Mouse (Mus musculus) forebrain, embryonic 15.5 days (tissue): Measurements from ENCODE around the gene Plk2. TPM values are rescaled to one million over a fixed set of nuclear protein-coding genes. Genes with fewer than 3 reads are reported as not detected.
A peak's percentile ranks its signal among the peaks of the same experiment; 100 is the strongest.
"Not testable (repeated sequence)": the region's sequence is repeated elsewhere in the genome, so short reads cannot be mapped to it uniquely, and the experiment has no call there.

ENCODE experiments used
- ATAC-seq: fragments of 200-750 bp; cut with Nextera tagmentation; replicated peaks from 2 replicates; pipeline ENCODE4 v1.8.0; 2017; ENCODE audit warnings: mild to moderate bottlenecking, moderate TSS enrichment, moderate library complexity
- H3K27ac ChIP-seq: fragments of 300-500 bp; sonication (generic); replicated peaks from 2 replicates; pipeline ENCODE4 v1.5.1; 2015; ENCODE audit warnings: mild to moderate bottlenecking, inconsistent platforms
- H3K27me3 ChIP-seq: fragments of 300-500 bp; sonication (generic); 2 replicates; pipeline ENCODE4 v1.6.1; 2015; ENCODE audit warnings: inconsistent platforms
- H3K36me3 ChIP-seq: fragments of 300-500 bp; sonication (generic); 2 replicates; pipeline ENCODE4 v1.6.1; 2015; ENCODE audit warnings: mild to moderate bottlenecking, inconsistent platforms
- H3K4me1 ChIP-seq: fragments of 300-500 bp; sonication (generic); 2 replicates; pipeline ENCODE4 v1.6.1; 2015; ENCODE audit warnings: inconsistent platforms
- H3K4me2 ChIP-seq: fragments of 300-500 bp; sonication (generic); replicated peaks from 2 replicates; pipeline ENCODE4 v1.6.1; 2015; ENCODE audit warnings: mild to moderate bottlenecking, inconsistent platforms
- H3K4me3 ChIP-seq: fragments of 300-500 bp; sonication (generic); 2 replicates; pipeline ENCODE4 v1.5.1; 2015; ENCODE audit warnings: mild to moderate bottlenecking, inconsistent platforms
- H3K9ac ChIP-seq: fragments of 300-500 bp; sonication (generic); replicated peaks from 2 replicates; pipeline ENCODE4 v1.6.1; 2015; ENCODE audit warnings: mild to moderate bottlenecking, inconsistent platforms
- H3K9me3 ChIP-seq: fragments of 300-500 bp; sonication (generic); 2 replicates; pipeline ENCODE4 v1.6.1; 2016; ENCODE audit warnings: inconsistent platforms
- WGBS: fragments of 180-500 bp; shearing (Covaris S2); methylation state at CpG from one replicate; pipeline ENCODE4 v1.1.7; 2015; ENCODE audit warnings: mixed read lengths; 5-methylcytosine and 5-hydroxymethylcytosine counted together
- polyA plus RNA-seq: library from polyadenylated mRNA; unstranded; fragments of >200 nt; fragmentation: Nextera tagmentation; extraction: Ambion mirVana; gene quantifications from 2 replicates; pipeline ENCODE4 v1.2.1, GENCODE M21; 2015

Plk2 gene
- polyA plus RNA-seq: 177 and 183 TPM in 2 replicates

- no peaks in the 10 kb centered on the region for H3K27me3 ChIP-seq
- peak within 1 kb of the TSS; percentile 81 for H3K9ac ChIP-seq
- peaks cover 16% of the 10 kb centered on the region for H3K4me1 ChIP-seq
- H3K27ac ChIP-seq: peak within 1 kb of the TSS; percentile 84
- H3K4me3 ChIP-seq: peak within 1 kb of the TSS; percentile 65
- under 1% methylated on average over 71 of the region's 71 CpGs for WGBS
- H3K9me3 ChIP-seq: no peaks in the 10 kb centered on the region
- H3K4me2 ChIP-seq: peak within 1 kb of the TSS; percentile 96
- ATAC-seq: peak; percentile 96
- peaks cover 20% of the 10 kb centered on the region for H3K36me3 ChIP-seq
Observed at GRCm38 (mm10) chr13:110394291-110395178, at the start of gene Plk2. Plk2 (plus strand) TSS chr13:110395046.

GRCm38 (mm10) chr13:110346707-110347106 is 48.1 kb upstream of the Plk2 start:
- no peaks in the 10 kb centered on the region for H3K9me3 ChIP-seq
- ATAC-seq: no peak; the same call in 1 of the 2 replicates
- no peak overlapping the region for H3K27ac ChIP-seq
- H3K36me3 ChIP-seq: no peaks in the 10 kb centered on the region
- H3K4me3 ChIP-seq: no peak overlapping the region
- H3K4me2 ChIP-seq: no peak overlapping the region
- H3K27me3 ChIP-seq: no peaks in the 10 kb centered on the region
- 25% methylated on average over 7 of the region's 7 CpGs for WGBS
- no peak overlapping the region for H3K9ac ChIP-seq
- H3K4me1 ChIP-seq: peaks cover 4% of the 10 kb centered on the region; the same call in 1 of the 2 replicates

GRCm38 (mm10) chr13:110351051-110351450 is 43.8 kb upstream of the Plk2 start:
- no peak overlapping the region for H3K4me3 ChIP-seq
- H3K9me3 ChIP-seq: no peaks in the 10 kb centered on the region
- ATAC-seq: no peak
- 87% methylated on average over 6 of the region's 6 CpGs for WGBS
- H3K4me1 ChIP-seq: no peaks in the 10 kb centered on the region
- no peak overlapping the region for H3K9ac ChIP-seq
- H3K27me3 ChIP-seq: no peaks in the 10 kb centered on the region
- no peak overlapping the region for H3K27ac ChIP-seq
- no peak overlapping the region for H3K4me2 ChIP-seq
- no peaks in the 10 kb centered on the region for H3K36me3 ChIP-seq

- H3K4me2 ChIP-seq: no peak within 1 kb of the TSS
- H3K4me1 ChIP-seq: no peaks in the 10 kb centered on the region
- no peaks in the 10 kb centered on the region for H3K27me3 ChIP-seq
- no peak within 1 kb of the TSS for H3K27ac ChIP-seq
- no peak within 1 kb of the TSS for H3K9ac ChIP-seq
- no peaks in the 10 kb centered on the region for H3K9me3 ChIP-seq
- H3K36me3 ChIP-seq: no peaks in the 10 kb centered on the region
- WGBS: 88% methylated on average over 2 of the region's 2 CpGs
- no peak for ATAC-seq
- no peak within 1 kb of the TSS for H3K4me3 ChIP-seq
Observed at GRCm38 (mm10) chr13:110356941-110357340, 37.9 kb upstream of the Plk2 start, which contains the start of gene Gapt. Gapt (minus strand) TSS chr13:110357199.

GRCm38 (mm10) chr13:110363722-110364121 is 31.1 kb upstream of the Plk2 start:
- no peaks in the 10 kb centered on the region for H3K27me3 ChIP-seq
- WGBS: 85% methylated on average over 6 of the region's 6 CpGs
- H3K9me3 ChIP-seq: no peaks in the 10 kb centered on the region
- H3K4me1 ChIP-seq: no peaks in the 10 kb centered on the region
- no peak overlapping the region for H3K4me3 ChIP-seq
- no peak overlapping the region for H3K27ac ChIP-seq
- ATAC-seq: no peak
- H3K36me3 ChIP-seq: no peaks in the 10 kb centered on the region
- no peak overlapping the region for H3K9ac ChIP-seq
- no peak overlapping the region for H3K4me2 ChIP-seq

GRCm38 (mm10) chr13:110366477-110366876 is 28.4 kb upstream of the Plk2 start:
- Histone ChIP-seq H3K4me2 (no peak overlapping the region), H3K36me3 (no peaks in the 10 kb centered on the region), H3K27me3 (no peaks in the 10 kb centered on the region), H3K27ac (no peak overlapping the region), H3K9ac (no peak overlapping the region), H3K4me3 (no peak overlapping the region), H3K4me1 (no peaks in the 10 kb centered on the region), H3K9me3 (no peaks in the 10 kb centered on the region)
- no peak for ATAC-seq
- 94% methylated on average over 3 of the region's 3 CpGs for WGBS

GRCm38 (mm10) chr13:110367961-110368555 is 26.8 kb upstream of the Plk2 start:
- Histone ChIP-seq H3K27ac (no peak overlapping the region), H3K4me2 (no peak overlapping the region), H3K4me1 (no peaks in the 10 kb centered on the region), H3K9me3 (no peaks in the 10 kb centered on the region), H3K4me3 (no peak overlapping the region), H3K27me3 (no peaks in the 10 kb centered on the region), H3K9ac (no peak overlapping the region), H3K36me3 (no peaks in the 10 kb centered on the region)
- 94% methylated on average over 3 of the region's 3 CpGs for WGBS
- peak; percentile 46; the same call in 1 of the 2 replicates for ATAC-seq

GRCm38 (mm10) chr13:110368556-110369040 is 26.2 kb upstream of the Plk2 start:
- not testable (repeated sequence) for H3K36me3 ChIP-seq, H3K4me2 ChIP-seq, H3K4me3 ChIP-seq, H3K27ac ChIP-seq, H3K9ac ChIP-seq, H3K9me3 ChIP-seq, H3K4me1 ChIP-seq, H3K27me3 ChIP-seq
- 58% methylated on average over 6 of the region's 6 CpGs for WGBS
- ATAC-seq: peak; percentile 75

- WGBS: 100% methylated on average over 1 of the region's 1 CpGs
- ATAC-seq: 0 out of 2 replicates have a peak, but pooled peaks have one; percentile 9
Observed at GRCm38 (mm10) chr13:110369673-110370072, 25.2 kb upstream of the Plk2 start.

GRCm38 (mm10) chr13:110382447-110382901 is 12.4 kb upstream of the Plk2 start:
- H3K36me3 ChIP-seq: no peaks in the 10 kb centered on the region
- H3K4me1 ChIP-seq: no peaks in the 10 kb centered on the region
- 18% methylated on average over 5 of the region's 5 CpGs for WGBS
- peak; percentile 71; the same call in 1 of the 2 replicates for ATAC-seq
- H3K4me2 ChIP-seq: no peak overlapping the region
- no peak overlapping the region for H3K27ac ChIP-seq
- H3K9me3 ChIP-seq: no peaks in the 10 kb centered on the region
- H3K4me3 ChIP-seq: no peak overlapping the region
- no peak overlapping the region for H3K9ac ChIP-seq
- H3K27me3 ChIP-seq: no peaks in the 10 kb centered on the region

More at GRCm38 (mm10) chr13:110369673-110370072, 25.2 kb upstream of the Plk2 start:
- H3K4me3 ChIP-seq: no peak overlapping the region
- no peak overlapping the region for H3K9ac ChIP-seq
- no peaks in the 10 kb centered on the region for H3K27me3 ChIP-seq
- H3K27ac ChIP-seq: no peak overlapping the region
- H3K4me1 ChIP-seq: no peaks in the 10 kb centered on the region
- no peaks in the 10 kb centered on the region for H3K9me3 ChIP-seq
- no peaks in the 10 kb centered on the region for H3K36me3 ChIP-seq
- H3K4me2 ChIP-seq: no peak overlapping the region

- WGBS: 72% methylated on average over 6 of the region's 6 CpGs
- H3K9me3 ChIP-seq: 0 out of 2 replicates have a peak, but pooled peaks cover 9% of the 10 kb centered on the region
- H3K36me3 ChIP-seq: no peaks in the 10 kb centered on the region
- H3K27me3 ChIP-seq: no peaks in the 10 kb centered on the region
- H3K4me3 ChIP-seq: no peak overlapping the region
- no peak overlapping the region for H3K4me2 ChIP-seq
- ATAC-seq: no peak
- H3K9ac ChIP-seq: no peak overlapping the region
- no peak overlapping the region for H3K27ac ChIP-seq
- H3K4me1 ChIP-seq: no peaks in the 10 kb centered on the region
Observed at GRCm38 (mm10) chr13:110384514-110384913, 10.3 kb upstream of the Plk2 start.

GRCm38 (mm10) chr13:110392210-110392609 is 2.6 kb upstream of the Plk2 start:
- H3K9ac ChIP-seq: no peak overlapping the region
- H3K27ac ChIP-seq: no peak overlapping the region
- no peak overlapping the region for H3K4me2 ChIP-seq
- WGBS: 20% methylated on average over 8 of the region's 8 CpGs
- H3K4me3 ChIP-seq: no peak overlapping the region
- H3K36me3 ChIP-seq: no peaks in the 10 kb centered on the region
- H3K4me1 ChIP-seq: peaks cover 6% of the 10 kb centered on the region
- 0 out of 2 replicates have a peak, but pooled peaks cover 9% of the 10 kb centered on the region for H3K9me3 ChIP-seq
- no peaks in the 10 kb centered on the region for H3K27me3 ChIP-seq
- no peak for ATAC-seq
